Mouse (Mus musculus) forelimb bud, embryonic 11.5 days (tissue): ENCODE measurements around the gene Dgat2.

Source experiments
- DNase-seq: peaks from one replicate; pipeline ENCODE4 v3.0.0-alpha.2; 2012; ENCODE audit warnings: low read depth, low spot score

The Dgat2 gene

DNA sequence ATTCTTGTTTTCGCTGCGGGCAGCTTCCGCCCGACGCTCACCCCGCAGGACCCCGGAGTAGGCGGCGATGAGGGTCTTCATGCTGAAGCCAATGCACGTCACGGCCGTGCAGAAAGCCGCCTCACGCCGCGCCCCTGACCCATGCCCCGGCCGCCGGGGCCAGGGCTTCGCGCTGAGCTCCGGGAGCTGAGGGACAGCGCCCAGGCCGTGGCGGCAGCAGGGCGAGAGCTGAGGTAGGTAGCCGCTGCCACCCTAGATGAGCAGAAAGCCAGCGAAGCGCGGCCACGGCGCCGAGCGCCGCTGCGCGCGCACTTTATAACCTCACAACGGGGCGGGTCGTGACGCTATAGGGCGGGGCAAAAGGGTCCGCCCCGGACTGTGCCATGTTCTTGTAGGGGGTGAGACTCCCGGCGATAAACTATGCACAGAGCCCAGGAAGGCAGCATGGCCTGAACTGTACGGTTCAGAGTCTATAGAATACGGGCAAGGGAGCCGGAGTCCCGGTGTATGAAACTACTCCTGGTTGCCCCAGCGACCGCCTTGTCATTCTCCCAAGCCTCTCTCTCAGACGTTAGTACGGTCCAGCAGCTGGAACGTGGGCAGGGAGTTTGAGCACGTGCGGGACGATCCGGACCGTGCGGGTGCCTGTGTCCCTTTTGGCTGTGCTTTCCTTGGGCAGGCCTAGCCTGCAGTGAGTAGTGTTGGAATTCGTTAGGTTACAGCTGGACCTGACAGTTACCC lies at the start of gene Dgat2:
TSS of gene Dgat2 (minus strand) at position 288 of the 741 bp plus-strand sequence.
- peak; percentile 95 for DNase-seq

DNA sequence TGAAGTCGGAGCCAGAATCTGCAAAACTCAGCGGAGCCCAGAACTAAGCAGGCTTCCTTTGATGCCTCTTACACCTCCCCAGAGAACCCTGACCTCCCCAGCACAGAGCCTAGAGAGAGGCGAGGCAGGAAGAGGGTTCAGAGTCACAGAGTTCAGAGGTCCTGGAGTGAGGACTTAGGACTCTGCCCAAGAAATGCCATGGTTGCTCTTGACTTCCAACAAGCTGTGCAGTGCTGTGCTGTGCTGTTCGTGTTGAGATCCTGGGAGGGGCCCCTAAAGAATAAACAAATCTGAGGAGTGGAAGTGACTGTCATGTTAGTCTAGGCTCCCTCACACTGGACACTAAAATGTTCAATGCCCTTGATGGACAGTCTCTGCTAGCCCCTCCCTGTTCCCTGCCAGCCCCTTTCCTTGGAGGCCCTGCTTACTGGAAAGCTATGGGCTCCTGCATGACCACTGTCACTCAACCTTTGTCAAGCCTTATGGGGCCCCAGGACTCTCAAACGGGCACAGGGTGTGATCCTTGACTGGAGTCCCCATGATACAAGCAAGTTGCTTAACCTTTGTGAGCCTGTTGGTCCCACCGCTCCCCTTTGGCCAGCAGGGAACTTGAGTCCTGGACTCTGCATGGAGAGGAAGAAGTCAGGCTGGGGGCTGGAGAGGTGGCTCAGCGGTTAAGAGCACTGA lies 47.7 kb upstream of the Dgat2 start:
- no peak for DNase-seq

DNA sequence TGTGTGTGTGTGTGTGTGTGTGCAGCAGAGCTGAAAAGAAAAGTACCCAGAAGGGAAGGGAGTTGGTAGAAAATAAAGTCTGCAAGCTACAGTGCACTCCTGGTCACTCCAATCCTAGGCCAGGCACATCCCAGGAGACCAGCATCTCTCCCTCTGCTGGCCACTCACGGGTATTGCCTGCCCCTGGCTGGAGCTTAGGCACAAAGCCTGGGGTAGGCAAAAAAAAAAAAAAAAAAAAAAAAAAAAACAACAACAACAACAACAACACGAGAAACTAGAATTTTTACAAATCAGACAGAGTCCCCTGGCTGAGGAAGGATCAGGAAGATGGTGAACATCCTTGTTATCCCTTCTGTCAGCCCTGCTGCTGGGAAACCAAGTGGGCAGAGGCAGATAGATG lies 46.9 kb upstream of the Dgat2 start:
- DNase-seq: peak; percentile 53

DNA sequence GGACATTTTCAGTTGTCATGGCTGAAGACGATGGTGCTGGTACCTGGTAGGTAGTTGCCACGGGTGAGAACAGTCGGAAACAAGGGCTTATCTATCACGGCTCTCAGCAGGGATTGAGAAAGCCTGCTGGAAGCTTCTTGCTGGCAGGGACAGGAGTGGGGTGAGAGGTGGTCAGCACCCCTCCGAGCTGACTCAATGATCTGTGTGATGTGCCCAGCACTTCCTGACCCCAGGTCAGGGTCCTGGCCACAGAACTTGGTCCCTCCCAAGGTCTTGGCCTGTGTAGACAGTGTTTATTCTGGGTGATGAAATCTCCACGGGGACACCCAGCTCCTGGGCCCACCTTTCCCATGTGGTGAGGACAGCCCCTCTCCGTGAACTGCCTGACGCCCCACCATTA lies 46.3 kb upstream of the Dgat2 start:
- DNase-seq: no peak

DNA sequence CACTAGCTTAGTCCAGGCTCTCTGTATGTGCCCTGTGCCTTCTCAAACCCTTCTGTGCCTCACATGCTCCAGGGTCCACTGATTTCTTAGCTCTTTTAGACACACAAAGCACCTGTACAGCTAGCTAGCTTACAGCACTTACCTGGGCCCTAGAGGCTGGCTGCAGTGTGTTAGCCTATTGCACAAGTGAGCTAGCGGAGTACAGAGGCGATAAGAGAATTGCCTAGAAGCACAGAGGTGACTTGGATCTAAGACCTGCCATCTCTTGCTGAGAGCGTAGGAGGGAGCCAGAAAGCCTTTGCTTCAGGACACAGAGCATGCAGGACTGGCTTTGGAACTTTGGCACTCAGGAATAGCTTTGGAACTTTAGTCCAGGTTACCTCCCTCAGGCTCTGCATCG lies 44.7 kb upstream of the Dgat2 start:
- DNase-seq: no peak

DNA sequence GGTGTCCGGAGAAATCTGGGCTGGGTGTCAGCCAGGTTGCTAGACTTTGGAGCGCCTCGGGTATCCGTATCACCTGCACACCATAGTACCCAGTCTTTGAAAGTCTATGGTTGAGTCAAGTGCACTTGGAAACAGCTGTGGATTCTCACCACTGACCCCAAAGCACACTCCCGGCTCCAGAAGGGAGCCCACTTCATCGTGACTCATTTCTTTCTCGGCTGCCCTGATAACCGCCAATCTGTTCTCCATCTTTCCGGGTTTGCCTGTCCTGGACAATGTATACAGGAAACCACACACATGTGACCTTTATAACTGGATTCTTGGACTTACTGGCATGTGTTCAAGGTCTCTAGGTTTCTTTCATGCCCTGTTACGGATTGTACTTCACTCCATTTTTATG lies 44.1 kb upstream of the Dgat2 start:
- no peak for DNase-seq

DNA sequence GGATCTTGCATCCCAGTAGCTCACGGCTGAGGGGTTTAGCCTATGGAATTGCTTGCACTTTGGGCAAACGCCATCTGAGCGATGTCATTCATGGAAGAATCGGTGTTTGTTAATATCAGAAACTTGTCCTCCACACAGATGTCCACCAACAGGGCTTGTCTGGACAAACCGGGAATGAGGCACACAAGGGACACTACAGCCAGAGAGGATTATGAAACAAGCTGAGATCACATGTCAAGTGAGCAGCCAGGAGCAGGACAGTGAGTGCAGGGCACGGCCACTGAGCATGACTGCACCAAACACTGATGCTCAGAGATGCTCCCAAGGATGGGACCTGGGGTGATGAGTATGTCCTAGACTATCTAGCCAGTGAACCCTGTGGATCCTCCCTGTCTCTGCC lies 42.9 kb upstream of the Dgat2 start:
- no peak for DNase-seq

DNA sequence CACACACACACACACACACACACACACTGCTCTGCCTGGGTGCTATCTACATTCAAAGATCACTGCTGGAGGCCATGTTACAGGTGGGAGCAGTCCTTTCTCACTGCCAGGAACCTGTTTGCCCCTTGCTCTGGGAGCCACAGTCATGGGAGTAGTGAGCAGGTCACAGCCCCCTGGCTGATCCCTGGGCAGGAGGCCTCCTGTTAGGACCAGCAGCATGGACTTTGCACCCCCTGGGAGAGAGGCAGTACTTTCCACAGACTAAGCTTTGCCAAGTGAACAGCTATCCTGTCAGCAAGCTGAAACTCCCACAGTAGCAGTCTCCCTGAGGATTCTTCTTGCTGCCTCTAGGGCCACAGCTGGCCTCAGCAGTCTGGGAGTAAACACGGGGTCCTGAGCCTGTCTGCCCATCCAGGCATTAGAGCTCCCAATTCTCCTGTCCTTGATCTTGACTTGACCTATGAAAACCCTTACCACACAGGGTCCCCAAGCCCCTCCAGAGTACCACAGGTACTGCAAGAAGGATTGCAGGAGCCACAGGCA lies 42.2 kb upstream of the Dgat2 start:
- DNase-seq: no peak

DNA sequence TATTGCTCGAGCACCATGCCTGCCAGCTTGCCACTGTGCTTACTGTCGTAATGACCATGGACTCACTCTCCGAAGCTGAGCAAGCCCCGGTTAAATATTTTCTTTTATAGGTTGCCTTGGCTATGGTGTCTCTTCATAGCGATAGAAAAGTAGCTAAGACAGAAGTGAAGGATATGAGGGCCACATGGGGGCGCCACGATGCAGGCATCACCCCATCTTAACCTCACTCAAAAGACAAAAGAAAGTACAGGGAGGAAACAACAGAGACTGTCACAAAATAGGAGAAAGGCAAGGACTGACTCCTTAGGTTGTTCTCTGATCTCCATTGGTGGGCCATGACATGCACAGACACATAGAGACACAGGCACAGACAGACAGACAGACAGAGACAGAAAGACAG lies 41.7 kb upstream of the Dgat2 start:
- no peak for DNase-seq

DNA sequence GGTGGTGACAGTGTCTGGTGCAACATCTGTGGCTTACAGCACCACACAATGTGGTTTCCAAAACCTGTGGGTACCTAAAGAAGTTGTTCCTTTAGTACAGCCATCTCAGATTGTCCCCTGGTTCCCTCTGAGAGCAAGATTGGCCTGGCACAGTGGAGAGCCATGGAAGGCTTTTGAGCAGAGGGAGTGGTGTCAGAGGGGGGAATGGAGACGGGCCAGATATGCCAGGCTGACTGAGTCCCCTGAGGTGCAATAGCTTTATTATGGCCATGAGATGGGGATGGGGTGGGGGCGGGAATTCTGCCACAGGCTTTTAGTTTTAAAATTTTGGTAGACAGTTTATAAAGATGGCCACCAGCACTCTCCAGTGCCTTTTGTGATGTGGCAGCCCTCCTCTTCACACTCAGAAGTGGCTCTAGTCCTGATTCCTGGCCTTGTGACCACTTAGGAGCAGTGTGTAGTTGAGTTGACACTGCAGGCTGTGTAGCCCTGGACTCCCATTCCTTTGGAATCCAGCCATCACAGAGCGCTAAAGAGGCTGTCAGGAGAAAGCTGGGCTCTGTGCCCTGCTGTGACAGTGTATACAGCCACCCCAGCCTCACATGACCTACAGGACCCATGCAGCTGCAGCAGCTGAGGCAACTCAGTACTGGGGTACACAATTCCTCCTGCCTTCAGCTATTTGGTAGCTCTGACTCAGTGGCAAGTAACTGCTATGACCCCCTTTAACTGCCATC lies 35.0 kb upstream of the Dgat2 start:
- no peak for DNase-seq

DNA sequence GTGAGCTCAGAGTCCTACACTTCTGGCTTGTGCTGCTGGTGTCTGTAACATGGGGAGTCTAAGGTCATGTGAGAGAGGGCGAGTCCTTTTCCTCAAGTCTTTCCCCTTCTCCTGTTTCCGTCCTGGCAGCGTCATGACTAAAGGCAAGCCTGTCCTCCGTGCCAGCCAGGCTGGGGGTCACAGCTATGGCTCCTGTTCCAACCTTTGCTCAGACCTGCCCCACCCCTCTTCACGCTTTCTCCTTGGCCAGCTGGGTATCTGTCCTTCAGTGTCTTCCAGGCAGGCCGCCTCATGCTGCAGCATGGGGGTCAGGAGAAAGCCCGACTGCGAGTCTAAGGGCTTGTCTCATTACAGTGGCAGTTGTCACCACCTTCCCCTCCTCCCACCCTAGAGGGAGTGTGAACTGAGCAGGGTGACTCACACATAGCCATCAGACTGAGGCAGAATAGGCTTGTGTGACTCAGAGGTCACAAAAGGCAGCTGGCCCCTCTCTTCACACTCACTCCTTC lies 32.9 kb upstream of the Dgat2 start:
- no peak for DNase-seq

DNA sequence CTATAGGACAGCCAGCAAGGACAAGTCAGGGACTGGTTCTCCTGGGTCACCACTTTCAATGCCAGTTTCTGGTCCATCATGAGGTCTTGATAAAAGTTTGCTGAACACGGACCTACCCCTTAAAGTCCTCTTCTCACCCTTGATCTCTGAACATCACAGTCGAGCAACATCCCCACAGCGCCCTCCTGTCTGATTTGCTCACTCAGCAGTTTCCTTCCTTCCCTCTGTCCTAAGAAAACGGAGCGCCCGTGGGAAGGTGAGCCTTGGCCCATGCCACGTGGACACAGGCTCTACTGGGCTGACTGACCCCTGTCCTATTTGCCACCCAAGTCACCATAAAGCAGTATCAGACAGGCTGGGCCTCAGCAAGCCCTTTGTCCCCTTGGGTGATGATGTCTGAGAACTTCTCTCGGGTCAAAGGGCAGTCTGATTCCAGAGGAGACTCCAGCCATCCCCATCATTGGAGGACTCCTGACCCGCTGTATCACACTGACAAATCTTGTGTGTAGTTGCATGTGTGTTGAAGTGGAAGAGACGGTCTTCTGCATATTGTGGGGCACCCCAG lies 32.2 kb upstream of the Dgat2 start:
- no peak for DNase-seq

DNA sequence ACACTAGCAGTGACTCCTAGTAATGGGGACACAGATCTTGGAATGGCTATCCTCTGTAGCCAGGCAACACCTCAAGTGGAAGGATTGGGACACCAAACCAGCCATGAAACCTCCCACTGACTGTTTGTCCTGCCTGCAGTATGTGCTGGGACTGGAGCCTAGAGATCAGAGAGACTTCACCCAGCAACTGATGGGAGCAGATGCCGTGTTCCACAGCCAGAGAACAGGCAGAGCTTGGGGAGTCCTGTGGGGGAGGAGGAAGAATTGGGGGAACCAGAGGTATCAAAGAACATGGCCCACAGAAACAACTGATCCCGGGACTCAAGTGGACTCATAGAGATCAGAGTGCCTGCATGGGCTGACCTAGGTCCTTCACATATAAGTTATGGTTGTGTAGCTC lies 31.2 kb upstream of the Dgat2 start:
- DNase-seq: no peak

DNA sequence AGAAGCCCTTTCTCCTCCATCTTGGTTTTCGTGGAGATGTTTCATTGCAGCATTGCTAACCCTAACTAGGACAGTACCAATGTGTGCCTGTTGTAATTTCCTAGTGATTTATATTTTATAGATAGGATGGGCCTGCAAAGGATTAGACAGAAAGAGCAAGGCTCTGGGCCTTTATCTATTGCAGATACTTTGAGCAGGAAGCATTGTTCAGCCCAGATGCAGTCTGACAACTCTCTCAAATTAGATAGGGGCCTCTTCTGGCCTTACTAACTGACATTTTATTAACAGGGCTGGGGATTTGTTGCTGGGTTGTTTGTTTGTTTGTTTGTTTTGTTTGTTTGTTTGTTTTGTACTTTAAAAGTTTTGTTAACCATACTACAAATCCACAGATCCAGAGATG lies 30.5 kb upstream of the Dgat2 start:
- DNase-seq: no peak

DNA sequence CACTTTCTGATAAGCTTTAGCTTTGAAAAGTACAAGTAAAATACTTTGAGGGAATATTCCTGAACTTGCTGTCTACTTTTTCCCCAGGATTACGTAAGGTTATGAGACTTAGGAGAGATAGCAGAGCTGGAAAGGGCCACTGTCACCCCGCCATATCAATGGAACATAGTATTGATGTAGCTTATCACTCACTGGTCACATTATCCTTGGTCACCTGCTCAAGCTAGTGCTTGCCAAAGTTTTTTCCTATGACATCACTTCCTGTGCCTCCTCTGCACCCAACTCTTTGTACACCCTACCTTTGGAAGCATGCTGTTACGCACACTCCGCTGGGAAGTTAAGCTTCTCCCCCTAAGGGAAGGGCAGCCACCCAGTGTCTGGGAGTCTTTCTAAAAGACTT lies 26.2 kb upstream of the Dgat2 start:
- DNase-seq: no peak

DNA sequence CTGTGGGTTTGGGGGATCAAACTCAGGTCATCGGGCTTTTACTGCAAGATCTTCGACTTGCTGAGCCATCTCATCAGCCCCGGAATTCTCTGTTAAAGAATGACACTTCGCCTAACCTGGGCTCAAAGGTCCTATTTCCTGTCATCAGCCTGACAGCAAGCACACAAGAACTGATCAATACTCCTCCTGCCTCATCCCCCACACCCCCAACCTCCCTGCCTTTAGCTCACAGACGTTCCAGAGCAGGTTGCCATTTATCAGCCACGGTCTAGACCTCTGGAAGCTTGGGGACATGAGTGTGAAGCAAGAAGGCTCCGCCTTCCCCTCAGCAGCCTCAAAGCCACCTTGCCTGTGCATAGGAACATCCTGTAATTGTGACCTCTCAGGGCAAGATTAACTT lies 23.8 kb upstream of the Dgat2 start:
- DNase-seq: no peak

DNA sequence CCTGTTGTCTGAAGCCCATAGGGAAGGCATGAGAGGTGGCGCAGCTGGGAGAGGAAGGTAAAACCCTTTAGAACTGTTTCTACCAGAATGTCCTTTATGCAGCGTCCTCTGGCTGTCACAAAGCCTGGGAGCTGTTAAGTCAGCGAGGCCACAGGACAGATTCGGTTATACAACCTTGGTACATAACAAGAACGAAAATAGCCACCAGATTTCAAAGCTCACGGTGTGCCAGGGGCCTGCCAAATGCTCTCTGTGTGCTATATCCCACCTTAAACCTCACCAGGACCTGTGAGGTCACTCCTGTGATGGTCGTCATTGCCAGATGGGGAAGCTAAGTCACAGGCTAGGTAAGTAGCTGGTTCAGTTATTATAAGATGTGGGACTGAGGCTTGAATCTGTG lies 19.6 kb upstream of the Dgat2 start:
- no peak for DNase-seq

DNA sequence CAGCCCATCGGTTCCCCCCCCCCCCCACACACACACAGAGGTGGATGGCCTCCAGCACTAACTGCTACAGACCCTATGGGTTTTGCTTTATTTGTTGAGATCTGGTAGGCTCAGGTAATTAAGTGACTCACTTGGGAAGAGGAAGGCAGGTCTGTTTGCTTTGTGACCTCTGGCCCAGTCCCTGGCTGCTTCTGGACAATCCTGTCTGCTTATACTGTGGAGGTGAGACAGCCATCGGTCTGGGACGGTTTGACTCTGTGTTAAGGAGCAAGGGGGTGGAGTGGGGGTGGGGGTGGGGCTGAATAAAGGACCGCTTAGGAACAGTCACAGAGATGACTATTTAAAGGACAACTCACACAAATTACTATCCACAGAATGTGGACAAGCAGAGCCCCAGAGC lies 17.8 kb upstream of the Dgat2 start:
- DNase-seq: no peak

DNA sequence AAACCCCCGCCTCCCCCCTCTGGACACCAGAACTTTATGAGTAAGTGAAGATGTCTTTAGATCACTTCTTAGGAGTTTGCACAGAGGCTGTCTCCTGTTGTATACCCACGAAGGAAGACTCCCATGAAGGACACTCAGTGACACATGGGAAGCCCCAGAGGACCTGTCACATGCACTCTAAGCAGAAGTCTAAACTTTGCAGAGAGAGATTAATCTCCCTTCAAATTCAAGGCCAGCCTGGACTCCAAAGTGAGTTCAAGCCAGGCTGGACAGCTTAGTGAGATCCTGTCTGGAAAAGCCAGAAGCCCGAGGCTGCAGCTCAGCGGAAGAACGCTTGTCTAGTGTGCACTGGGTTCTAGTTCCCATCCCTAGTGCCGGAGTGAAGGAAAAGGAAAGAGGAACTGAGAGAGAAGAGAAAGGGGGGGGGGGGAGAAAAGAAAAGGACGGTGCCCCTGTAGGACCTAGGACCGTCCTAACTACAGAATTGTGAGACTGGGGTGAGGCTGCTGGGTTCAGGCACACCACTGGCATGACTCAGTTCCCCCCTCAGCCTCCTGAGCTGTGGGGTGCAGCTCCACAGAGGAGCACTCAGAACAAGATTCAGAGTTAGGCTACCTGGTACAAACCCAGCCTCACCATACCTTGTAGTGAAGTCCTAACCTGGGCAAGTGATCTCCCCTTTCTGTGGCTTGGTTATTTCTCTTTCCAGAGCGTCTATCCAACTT lies 17.1 kb upstream of the Dgat2 start:
- no peak for DNase-seq

DNA sequence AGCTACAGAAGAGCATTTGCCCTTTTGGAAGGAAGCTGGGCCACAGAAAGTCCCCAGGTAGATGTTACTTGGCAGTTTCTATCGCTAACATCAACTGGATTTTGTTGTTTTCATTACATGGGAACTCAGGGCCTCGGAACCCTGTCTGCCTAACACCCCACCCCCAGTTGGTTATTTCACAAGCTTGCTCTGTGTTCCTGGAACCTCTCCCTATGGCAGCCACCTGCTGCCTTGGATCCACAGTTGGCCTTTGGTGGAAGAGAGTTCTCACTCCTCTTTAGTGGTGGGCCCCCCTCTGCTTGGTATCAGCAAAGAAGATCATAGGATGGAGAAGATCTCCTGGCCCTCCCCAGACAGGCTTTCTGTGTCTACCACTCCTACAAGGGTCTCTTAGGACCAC lies 16.3 kb upstream of the Dgat2 start:
- DNase-seq: no peak

DNA sequence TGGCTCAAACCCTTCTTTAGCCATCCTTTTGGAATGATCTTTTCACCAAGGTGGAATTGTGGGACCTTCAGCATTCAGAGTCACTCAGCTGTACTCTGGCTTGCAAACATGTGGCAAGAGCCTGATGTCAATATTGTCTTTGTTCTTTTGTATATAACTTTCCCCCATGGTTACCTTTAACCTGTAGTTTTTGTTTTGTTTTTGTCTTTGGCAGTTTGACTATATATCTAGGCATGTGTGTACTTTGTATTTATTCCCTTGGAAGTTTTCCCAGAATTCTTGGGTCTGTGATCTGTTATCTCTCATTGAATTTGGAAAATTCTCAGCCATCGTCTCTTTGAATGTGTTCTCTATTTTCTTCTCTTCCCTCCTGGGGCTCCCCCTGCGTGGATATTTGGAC lies 12.0 kb upstream of the Dgat2 start:
- DNase-seq: no peak
